Mouse (Mus musculus) embryonic facial prominence, embryonic 10.5 days (tissue): ENCODE results near the gene Asic2. TPM values are rescaled to one million over a fixed set of nuclear protein-coding genes. Genes with fewer than 3 reads are reported as not detected.

Experiments
- DNase-seq: peaks from one replicate; pipeline ENCODE4 v3.0.0-alpha.2; 2017; ENCODE audit warnings: low spot score
- H3K27ac ChIP-seq: fragments of 300-500 bp; sonication (generic); replicated peaks from 2 replicates; pipeline ENCODE4 v1.5.1; 2016; ENCODE audit warnings: mild to moderate bottlenecking
- H3K27me3 ChIP-seq: fragments of 300-500 bp; sonication (generic); replicated peaks from 2 replicates; pipeline ENCODE4 v1.6.1; 2016; ENCODE audit warnings: low read depth, mild to moderate bottlenecking; ENCODE audit not compliant: poor library complexity, severe bottlenecking
- H3K36me3 ChIP-seq: fragments of 300-500 bp; sonication (generic); replicated peaks from 2 replicates; pipeline ENCODE4 v1.6.1; 2016; ENCODE audit warnings: mild to moderate bottlenecking, moderate library complexity
- H3K4me1 ChIP-seq: fragments of 300-500 bp; sonication (generic); 2 replicates; pipeline ENCODE4 v1.6.1; 2016
- H3K4me3 ChIP-seq: fragments of 300-500 bp; sonication (generic); 2 replicates; pipeline ENCODE4 v1.5.1; 2016; ENCODE audit warnings: mild to moderate bottlenecking, moderate library complexity
- H3K9me3 ChIP-seq: fragments of 300-500 bp; sonication (generic); 2 replicates; pipeline ENCODE4 v1.6.1; 2016; ENCODE audit warnings: mild to moderate bottlenecking
- WGBS: fragments of 180-500 bp; shearing (Covaris S2); methylation state at CpG from one replicate; pipeline ENCODE4 v1.1.7; 2016; 5-methylcytosine and 5-hydroxymethylcytosine counted together
- polyA plus RNA-seq: library from polyadenylated mRNA; unstranded; fragments of >200 nt; fragmentation: Nextera tagmentation; extraction: Ambion mirVana; gene quantifications from 2 replicates; pipeline ENCODE4 v1.2.1, GENCODE M21; 2016

Asic2 gene
- polyA plus RNA-seq, 1 experiment from 2014 or later = 0.66 TPM

DNA sequence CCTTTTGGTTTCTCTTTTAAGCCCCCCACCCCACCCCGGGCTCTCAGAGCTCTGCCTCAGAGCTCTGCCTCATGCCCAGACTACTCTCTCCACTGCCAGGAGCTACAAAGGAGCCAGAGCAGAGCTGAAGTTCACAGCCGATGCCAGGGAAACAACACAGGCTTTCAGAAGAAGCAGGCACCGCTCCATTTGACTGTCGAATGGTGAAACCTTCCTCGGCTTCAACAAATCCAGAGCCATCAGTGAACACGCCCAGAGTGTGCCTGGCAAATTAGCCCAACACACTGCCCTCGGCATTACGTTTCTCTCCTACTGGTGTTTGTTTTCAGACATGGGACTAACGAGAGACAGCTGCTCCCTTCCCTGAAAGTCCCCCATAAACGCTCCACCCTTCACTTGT lies 819.8 kb downstream of the Asic2 start:
- peaks cover 48% of the 10 kb centered on the region for H3K27me3 ChIP-seq
- no peaks in the 10 kb centered on the region for H3K9me3 ChIP-seq
- no peaks in the 10 kb centered on the region for H3K36me3 ChIP-seq
- WGBS = 54% methylated on average over 10 of the region's 10 CpGs
- H3K4me3 ChIP-seq = no peak overlapping the region
- H3K4me1 ChIP-seq = peaks cover 24% of the 10 kb centered on the region
- H3K27ac ChIP-seq = no peak overlapping the region
- DNase-seq = peak; percentile 13

DNA sequence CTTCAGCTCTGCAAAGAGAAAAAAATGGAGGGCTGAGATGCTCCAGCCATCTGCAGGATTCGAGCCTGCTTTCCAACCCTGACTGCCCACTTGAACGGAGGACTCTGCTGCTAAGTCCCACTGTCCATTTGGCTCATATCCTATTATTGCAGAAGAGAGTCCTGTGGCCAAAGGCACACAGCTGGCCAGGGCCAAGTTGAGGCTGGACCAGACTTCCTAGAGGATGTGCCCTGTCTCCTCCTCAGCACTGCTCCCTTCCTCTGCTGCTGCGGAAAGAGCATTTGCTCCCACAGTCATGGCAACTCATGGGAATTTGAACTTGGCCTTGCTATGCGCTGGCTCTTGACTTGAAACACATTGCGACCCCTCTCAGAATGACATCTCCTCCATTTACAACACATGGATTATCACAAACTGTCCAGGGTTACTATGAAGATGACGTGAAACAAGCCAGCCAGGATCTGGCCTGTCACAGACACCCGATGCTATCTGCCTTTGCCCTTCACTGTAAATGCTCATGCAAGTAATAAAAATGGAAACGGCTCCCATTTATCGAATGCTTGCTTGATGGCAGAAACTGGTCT lies 821.6 kb downstream of the Asic2 start:
- no peak for DNase-seq
- H3K36me3 ChIP-seq = no peaks in the 10 kb centered on the region
- H3K4me1 ChIP-seq = peaks cover 7% of the 10 kb centered on the region
- H3K9me3 ChIP-seq = no peaks in the 10 kb centered on the region
- WGBS = 88% methylated on average over 9 of the region's 9 CpGs
- peaks cover 31% of the 10 kb centered on the region for H3K27me3 ChIP-seq
- H3K4me3 ChIP-seq = no peak overlapping the region
- no peak overlapping the region for H3K27ac ChIP-seq

DNA sequence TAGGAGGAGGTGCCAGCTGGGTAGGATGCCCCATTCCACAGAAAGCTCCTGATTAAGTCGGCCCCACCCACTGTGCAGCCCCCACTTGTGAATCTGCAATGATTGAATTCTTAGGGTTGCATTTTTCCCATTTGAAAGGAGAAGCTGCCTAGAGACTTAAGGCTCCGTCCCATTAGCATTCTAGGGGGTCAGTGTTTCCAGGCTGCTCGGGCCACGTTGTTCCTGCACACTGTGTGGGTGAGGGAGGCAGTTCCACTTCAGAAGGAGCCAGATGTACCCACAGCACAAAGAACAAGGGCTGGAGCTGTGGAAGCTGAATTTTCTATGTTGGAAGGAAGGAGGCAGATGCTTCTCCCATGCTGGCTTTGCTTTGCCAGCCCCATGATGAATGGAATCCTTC lies 833.1 kb downstream of the Asic2 start:
- H3K27ac ChIP-seq = no peak overlapping the region
- 69% methylated on average over 4 of the region's 4 CpGs for WGBS
- no peak for DNase-seq

DNA sequence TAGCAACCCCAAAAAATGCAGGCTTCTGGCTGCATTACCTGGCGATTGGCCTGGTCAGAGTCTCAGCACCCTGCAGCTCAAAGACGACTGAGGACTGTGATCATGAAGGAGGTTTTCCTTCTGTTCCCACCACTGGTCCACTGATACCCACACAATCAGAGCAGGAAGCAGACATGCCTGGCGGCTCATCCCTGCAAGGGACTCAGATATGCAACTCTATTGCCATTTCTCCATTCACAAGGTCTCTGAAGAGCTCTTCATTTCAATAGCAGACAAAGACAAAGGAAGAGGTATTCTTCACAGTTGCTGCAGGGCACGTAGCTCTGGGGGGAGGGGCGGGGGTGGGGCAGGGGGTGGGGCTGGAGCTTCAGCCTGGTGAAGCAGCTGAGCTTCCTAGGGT lies 834.3 kb downstream of the Asic2 start:
- H3K4me3 ChIP-seq = no peak overlapping the region
- no peaks in the 10 kb centered on the region for H3K27me3 ChIP-seq
- H3K4me1 ChIP-seq = peaks cover 7% of the 10 kb centered on the region; the same call in 1 of the 2 replicates
- no peaks in the 10 kb centered on the region for H3K36me3 ChIP-seq
- H3K27ac ChIP-seq = no peak overlapping the region
- 14% methylated on average over 5 of the region's 5 CpGs for WGBS
- 0 out of 2 replicates have a peak, but pooled peaks cover 2% of the 10 kb centered on the region for H3K9me3 ChIP-seq
- DNase-seq = no peak

More for the DNA sequence above, 833.1 kb downstream of the Asic2 start:
- H3K9me3 ChIP-seq = 0 out of 2 replicates have a peak, but pooled peaks cover 2% of the 10 kb centered on the region
- no peaks in the 10 kb centered on the region for H3K27me3 ChIP-seq
- no peaks in the 10 kb centered on the region for H3K36me3 ChIP-seq
- H3K4me3 ChIP-seq = no peak overlapping the region
- peaks cover 7% of the 10 kb centered on the region; the same call in 1 of the 2 replicates for H3K4me1 ChIP-seq

DNA sequence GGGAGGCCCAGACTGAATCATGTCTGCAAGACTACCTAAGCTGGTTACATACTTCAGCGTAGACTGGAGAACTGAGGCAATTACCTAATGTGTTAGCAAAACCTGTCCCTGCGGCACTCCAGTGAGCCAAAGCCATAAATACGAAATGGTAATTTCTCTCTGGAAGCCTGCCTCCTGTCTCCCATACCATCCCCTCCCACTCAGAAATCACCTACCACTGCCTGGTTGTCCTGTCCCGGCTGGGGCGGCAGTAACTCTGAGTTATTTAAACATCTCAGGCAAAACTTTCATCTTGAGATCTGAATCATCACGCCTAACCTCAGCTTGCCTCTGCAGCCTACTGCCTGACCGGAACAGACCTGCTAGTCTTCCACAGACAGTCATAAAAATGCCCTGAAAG lies 835.6 kb downstream of the Asic2 start:
- Histone ChIP-seq H3K27me3 (no peaks in the 10 kb centered on the region), H3K4me3 (no peak overlapping the region), H3K9me3 (0 out of 2 replicates have a peak, but pooled peaks cover 2% of the 10 kb centered on the region), H3K36me3 (no peaks in the 10 kb centered on the region), H3K4me1 (peaks cover 7% of the 10 kb centered on the region; the same call in 1 of the 2 replicates), H3K27ac (no peak overlapping the region)
- 91% methylated on average over 7 of the region's 7 CpGs for WGBS
- DNase-seq = no peak

DNA sequence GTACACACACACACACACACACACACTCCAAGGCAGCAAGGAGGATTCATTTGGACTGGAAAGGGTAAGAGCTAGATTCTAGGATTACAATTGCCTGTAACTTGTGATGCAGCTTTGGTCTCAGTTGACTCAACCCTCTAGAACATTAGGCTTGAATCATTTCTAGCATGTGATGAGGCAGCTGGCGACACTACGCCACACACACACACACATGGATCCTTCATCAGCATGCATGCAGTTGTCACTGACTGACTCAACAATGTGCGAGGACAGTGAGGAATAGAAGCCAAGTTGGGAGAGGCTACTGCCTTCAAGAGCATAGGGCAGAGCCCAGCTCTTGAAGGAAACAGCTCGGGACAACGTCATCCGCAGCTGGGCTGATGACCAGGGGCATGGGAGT lies 843.9 kb downstream of the Asic2 start:
- H3K9me3 ChIP-seq = no peaks in the 10 kb centered on the region
- 93% methylated on average over 6 of the region's 6 CpGs for WGBS
- H3K27me3 ChIP-seq = no peaks in the 10 kb centered on the region
- no peak overlapping the region for H3K27ac ChIP-seq
- peaks cover 10% of the 10 kb centered on the region; the same call in 1 of the 2 replicates for H3K4me1 ChIP-seq
- DNase-seq = no peak
- no peaks in the 10 kb centered on the region for H3K36me3 ChIP-seq
- no peak overlapping the region for H3K4me3 ChIP-seq

DNA sequence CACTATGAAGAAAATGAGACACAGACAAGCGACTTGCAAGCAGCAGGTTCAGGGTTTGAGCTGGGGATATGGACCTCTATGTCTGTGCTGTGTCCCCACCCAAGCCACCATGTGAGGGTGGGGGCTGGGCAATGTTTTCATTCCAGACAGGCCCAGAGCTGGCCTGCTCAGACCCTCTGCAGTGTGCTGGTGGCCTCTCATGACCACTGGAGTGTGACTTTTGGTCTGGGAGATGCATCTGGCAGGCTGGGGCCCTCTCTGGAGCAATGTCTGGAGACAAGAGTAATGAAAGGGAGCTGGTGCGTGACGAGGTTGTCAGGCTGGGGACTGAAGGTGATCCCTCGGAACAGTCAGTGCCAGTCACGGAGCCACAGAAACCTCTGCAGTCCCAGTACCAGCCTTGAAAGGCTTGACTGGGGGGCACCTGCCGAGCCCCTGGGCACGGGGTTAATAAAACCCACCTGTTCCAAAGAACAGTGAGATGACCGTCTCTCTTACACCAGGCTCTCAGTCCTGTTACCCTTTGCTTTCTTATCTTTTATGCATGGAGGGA lies 848.2 kb downstream of the Asic2 start:
- WGBS = 63% methylated on average over 8 of the region's 8 CpGs
- no peak overlapping the region for H3K4me3 ChIP-seq
- H3K27ac ChIP-seq = no peak overlapping the region

DNA sequence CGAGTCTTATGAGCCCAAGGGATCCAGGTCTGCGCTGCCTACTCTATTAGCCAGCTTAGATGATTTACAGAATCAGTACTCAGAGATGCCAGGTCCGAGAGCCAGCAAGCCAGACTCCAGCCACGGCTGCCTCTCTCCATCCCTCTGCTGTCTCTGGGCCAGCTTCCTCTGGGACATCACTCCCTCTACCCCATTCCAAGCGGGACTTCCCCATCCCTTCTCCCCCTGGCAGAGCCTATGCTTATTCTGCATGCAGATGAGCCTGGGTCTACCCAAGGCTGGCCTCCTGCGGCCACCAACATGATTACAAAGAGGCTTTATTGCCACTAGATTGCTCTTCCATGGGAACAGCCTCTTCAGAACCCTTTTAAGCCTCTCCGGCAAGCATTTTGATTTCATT lies 850.2 kb downstream of the Asic2 start:
- WGBS = 59% methylated on average over 7 of the region's 7 CpGs
- H3K27me3 ChIP-seq = no peaks in the 10 kb centered on the region
- no peak overlapping the region for H3K4me3 ChIP-seq
- H3K27ac ChIP-seq = no peak overlapping the region
- H3K9me3 ChIP-seq = no peaks in the 10 kb centered on the region
- H3K4me1 ChIP-seq = peaks cover 10% of the 10 kb centered on the region; the same call in 1 of the 2 replicates
- no peaks in the 10 kb centered on the region for H3K36me3 ChIP-seq
- DNase-seq = no peak

More for the DNA sequence above, 848.2 kb downstream of the Asic2 start:
- Histone ChIP-seq H3K9me3 (no peaks in the 10 kb centered on the region), H3K4me1 (peaks cover 10% of the 10 kb centered on the region; the same call in 1 of the 2 replicates), H3K36me3 (no peaks in the 10 kb centered on the region), H3K27me3 (no peaks in the 10 kb centered on the region)
- DNase-seq = no peak

DNA sequence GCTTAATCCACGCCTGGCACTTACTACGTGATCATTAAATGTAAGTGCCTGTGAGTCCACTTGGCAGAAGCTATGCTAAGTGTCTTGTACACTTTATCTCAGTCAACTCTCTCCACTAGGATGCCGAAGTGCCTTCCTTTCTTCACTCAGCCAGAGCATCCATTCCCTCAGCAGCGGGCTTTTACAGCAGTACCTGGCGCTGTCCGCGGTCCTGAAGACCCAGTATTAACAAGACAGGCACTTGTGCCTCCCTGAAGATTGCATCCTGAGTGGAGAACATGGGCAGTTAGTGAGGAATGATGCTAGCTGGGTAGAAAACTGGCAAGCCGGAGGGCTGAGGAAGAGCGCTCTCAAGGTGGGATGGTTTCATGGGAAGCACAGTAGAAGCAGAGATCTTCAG lies 852.6 kb downstream of the Asic2 start:
- Histone ChIP-seq H3K27ac (no peak overlapping the region), H3K27me3 (no peaks in the 10 kb centered on the region), H3K9me3 (no peaks in the 10 kb centered on the region), H3K4me3 (no peak overlapping the region), H3K4me1 (0 out of 2 replicates have a peak, but pooled peaks cover 5% of the 10 kb centered on the region), H3K36me3 (no peaks in the 10 kb centered on the region)
- 40% methylated on average over 9 of the region's 9 CpGs for WGBS
- peak; percentile 84 for DNase-seq

DNA sequence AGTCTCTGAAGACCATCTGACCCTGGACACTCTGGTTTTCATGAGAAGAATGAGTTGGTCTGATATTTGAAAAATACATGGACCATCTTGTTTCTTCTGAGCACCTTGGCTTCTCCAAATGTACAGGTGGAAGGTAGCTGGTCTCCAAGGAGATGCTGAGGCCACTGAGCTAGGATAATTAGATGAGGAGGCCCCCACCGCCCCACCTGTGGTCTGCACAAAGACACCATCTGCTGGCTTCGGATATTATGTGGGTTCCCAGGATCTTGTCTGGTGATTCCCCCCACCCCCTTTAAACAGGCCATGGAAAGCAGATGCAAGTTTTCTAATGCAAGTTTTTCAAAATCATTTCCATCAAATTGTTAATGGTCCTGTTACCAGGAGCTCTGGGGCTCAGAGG lies 856.6 kb downstream of the Asic2 start:
- Histone ChIP-seq H3K36me3 (no peaks in the 10 kb centered on the region), H3K27me3 (no peaks in the 10 kb centered on the region), H3K4me3 (no peak overlapping the region), H3K4me1 (no peaks in the 10 kb centered on the region), H3K9me3 (no peaks in the 10 kb centered on the region), H3K27ac (no peak overlapping the region)
- DNase-seq = no peak
- WGBS = 94% methylated on average over 2 of the region's 2 CpGs

DNA sequence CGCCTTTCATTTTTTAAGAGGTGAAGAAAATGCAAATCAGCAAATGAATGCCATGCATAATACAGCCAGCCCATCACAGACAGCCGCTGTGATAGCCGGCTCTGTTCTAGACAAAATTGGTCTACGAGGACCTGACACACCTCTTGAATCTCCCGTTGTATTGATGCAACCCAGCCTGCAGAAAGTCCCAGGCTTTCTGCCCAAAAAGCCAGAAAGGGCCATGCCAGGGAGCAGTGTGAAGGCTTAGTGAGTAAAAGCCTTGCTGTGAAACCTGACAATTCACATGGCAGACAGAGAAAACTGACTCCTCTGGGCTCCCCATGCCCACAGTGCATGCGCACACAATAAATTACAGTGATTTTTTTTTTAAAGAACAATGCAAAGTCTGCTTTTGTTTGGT lies 858.2 kb downstream of the Asic2 start:
- WGBS = 87% methylated on average over 6 of the region's 6 CpGs
- Histone ChIP-seq H3K4me3 (no peak overlapping the region), H3K27me3 (no peaks in the 10 kb centered on the region), H3K4me1 (no peaks in the 10 kb centered on the region), H3K9me3 (no peaks in the 10 kb centered on the region), H3K27ac (no peak overlapping the region), H3K36me3 (no peaks in the 10 kb centered on the region)
- no peak for DNase-seq

DNA sequence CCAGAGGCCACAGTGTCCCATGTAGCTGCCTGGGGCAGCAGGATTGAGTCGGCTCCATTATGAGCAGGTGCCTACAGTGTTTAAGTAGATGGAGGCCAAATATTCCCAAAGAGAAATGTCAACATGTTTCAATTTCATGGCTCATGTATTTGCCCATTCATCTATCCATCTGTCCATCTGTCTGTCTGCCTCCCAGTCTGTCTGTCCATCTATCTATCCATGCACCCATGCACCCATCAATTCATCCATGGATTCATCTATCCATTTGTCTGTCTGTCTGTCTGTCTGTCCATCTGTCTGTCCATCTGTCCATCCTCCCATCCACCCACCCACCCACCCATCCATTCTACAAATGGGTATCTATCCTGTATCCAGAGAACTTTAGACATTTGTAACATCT lies 861.3 kb downstream of the Asic2 start:
- no peak overlapping the region for H3K4me3 ChIP-seq
- no peaks in the 10 kb centered on the region for H3K36me3 ChIP-seq
- DNase-seq = no peak
- H3K9me3 ChIP-seq = no peaks in the 10 kb centered on the region
- no peaks in the 10 kb centered on the region for H3K4me1 ChIP-seq
- no peak overlapping the region for H3K27ac ChIP-seq
- no peaks in the 10 kb centered on the region for H3K27me3 ChIP-seq
- WGBS = 94% methylated on average over 1 of the region's 1 CpGs

DNA sequence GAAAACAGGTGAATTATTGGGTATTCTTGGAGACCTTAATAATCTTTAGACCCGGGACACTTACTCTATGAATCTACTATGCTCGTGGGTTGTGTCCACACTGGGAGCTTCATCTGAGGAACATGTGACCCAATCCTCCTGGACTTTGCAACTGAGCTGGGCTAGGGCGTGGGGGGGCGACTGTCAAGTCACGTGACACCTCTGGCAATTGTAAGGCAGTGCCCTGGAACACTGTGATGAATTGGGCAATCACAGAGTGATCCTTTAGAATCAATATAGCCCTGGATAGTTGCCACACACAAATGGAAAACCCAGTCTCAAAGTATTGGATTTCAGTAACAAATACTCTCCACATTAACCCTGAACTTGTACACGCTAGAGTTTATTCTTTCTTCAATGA lies 867.4 kb downstream of the Asic2 start:
- H3K27ac ChIP-seq = no peak overlapping the region
- H3K4me1 ChIP-seq = no peaks in the 10 kb centered on the region
- DNase-seq = no peak
- no peaks in the 10 kb centered on the region for H3K36me3 ChIP-seq
- no peaks in the 10 kb centered on the region for H3K9me3 ChIP-seq
- H3K27me3 ChIP-seq = no peaks in the 10 kb centered on the region
- 83% methylated on average over 6 of the region's 6 CpGs for WGBS
- H3K4me3 ChIP-seq = no peak overlapping the region
